Mouse (Mus musculus): ENCODE results near the gene Nceh1.

DNA sequence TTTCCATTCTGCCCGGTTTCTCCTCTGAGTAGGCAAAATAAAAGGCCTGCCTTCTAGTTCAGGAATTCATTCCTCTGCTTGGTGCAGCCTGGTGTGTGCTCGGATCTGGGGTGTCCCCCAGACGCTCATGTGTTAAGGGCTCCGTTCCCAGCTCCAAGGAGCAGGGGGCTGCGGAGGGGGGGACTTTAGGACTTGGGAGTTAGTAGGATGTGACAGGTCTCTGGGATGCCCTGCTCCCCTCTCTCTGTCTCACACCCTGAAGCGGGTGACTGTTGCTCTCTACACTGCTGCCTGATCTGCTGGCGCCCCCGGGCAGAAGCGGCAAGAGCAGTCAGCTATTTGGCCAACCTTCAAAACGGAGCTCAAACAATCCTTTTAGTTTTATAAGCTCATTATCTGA is 124.0 kb downstream of the Nceh1 start:
- TF ChIP-seq CTCF (conservative IDR thresholded peaks at IDR 0.05 in 1 of 2, IDR thresholded peaks at IDR 0.05 in 1 of 2; ENCODE audit: low read depth in 2 of 2, low read length in 2 of 2): no peak
- no peak for TF ChIP-seq HCFC1 (IDR thresholded peaks at IDR 0.05; ENCODE audit: low read depth, low read length)
- no peak for TF ChIP-seq MEF2A (IDR thresholded peaks at IDR 0.05; ENCODE audit: borderline replicate concordance, low read depth, low read length)
- no peak for TF ChIP-seq POLR2A (IDR thresholded peaks at IDR 0.05; ENCODE audit: low read depth, low read length)
- no peak for TF ChIP-seq MAFK (IDR thresholded peaks at IDR 0.05; ENCODE audit: insufficient replicate concordance, low read length)
